Mouse (Mus musculus) gastrocnemius, postnatal 36 days (tissue): ENCODE measurements around the gene 2410015M20Rik. TPM values are rescaled to one million over a fixed set of nuclear protein-coding genes. Genes with fewer than 3 reads are reported as not detected.
"Not testable (repeated sequence)": the region's sequence is repeated elsewhere in the genome, so short reads cannot be mapped to it uniquely, and the experiment has no call there.

Source experiments
- DNase-seq, 2 experiments: peaks; one replicate each; pipeline ENCODE4 v3.0.0; 2022
- intact Hi-C: fragments of 180-260 bp; cut with DNase I; formaldehyde crosslinking; loops from one replicate; pipeline ENCODE4 v1.15.1; 2025
- total RNA-seq, 2 experiments: library from RNA; stranded (reverse); gene quantifications; 2 replicates each; pipeline ENCODE4 v1.2.3; 2021

2410015M20Rik gene
- total RNA-seq, 2 experiments from 2014 or later: 130 to 135 TPM

- intact Hi-C loops: loop anchor here (5.0 kb wide), 2 partner anchors 53 to 143 kb away; partner anchors contain the start of gene Nrtn
- no peak for DNase-seq
Measured at GRCm38 (mm10) chr17:56614391-56615135, 5.0 kb upstream of the 2410015M20Rik start.

- intact Hi-C loops: loop anchor here (5.0 kb wide), 2 partner anchors 53 to 143 kb away; partner anchors contain the start of gene Nrtn
- not testable (repeated sequence) for DNase-seq
Measured at GRCm38 (mm10) chr17:56613893-56614292, 4.3 kb upstream of the 2410015M20Rik start.

- peak; percentile 94 for DNase-seq
- intact Hi-C loops: loop anchor here (5.0 kb wide), 2 partner anchors 54 to 144 kb away; partner anchors contain the start of gene Nrtn
Measured at GRCm38 (mm10) chr17:56613236-56613844, 3.8 kb upstream of the 2410015M20Rik start, which contains the start of gene Rpl36. TSS of gene Rpl36 (plus strand) at chr17:56613416.

- not testable (repeated sequence) for DNase-seq
- intact Hi-C loops: loop anchor here (5.0 kb wide), 2 partner anchors 55 to 145 kb away; partner anchors contain the start of gene Nrtn
Measured at GRCm38 (mm10) chr17:56612565-56612939, 3.0 kb upstream of the 2410015M20Rik start.

- intact Hi-C loops: loop anchor here (5.0 kb wide), 2 partner anchors 55 to 145 kb away; partner anchors contain the start of gene Nrtn
- DNase-seq: no peak
Measured at GRCm38 (mm10) chr17:56611861-56612564, 2.4 kb upstream of the 2410015M20Rik start.

- intact Hi-C loops: loop anchor here (5.0 kb wide), 2 partner anchors 56 to 146 kb away; partner anchors contain the start of gene Nrtn
- no peak for DNase-seq
Measured at GRCm38 (mm10) chr17:56611323-56611722, 1.8 kb upstream of the 2410015M20Rik start.

GRCm38 (mm10) chr17:56608699-56609098 lies 872 bp downstream of the 2410015M20Rik start:
- DNase-seq: no peak
- intact Hi-C loops: no loop called here

GRCm38 (mm10) chr17:56607521-56608062 lies 2.0 kb downstream of the 2410015M20Rik start:
- intact Hi-C loops: loop anchor here (2.0 kb wide), 1 partner anchor 15 kb away; no protein-coding TSS in a partner anchor
- no peak for DNase-seq

- no peak for DNase-seq
- intact Hi-C loops: no loop called here
Measured at GRCm38 (mm10) chr17:56605431-56605830, 4.1 kb downstream of the 2410015M20Rik start.

- DNase-seq: no peak
- intact Hi-C loops: no loop called here
Measured at GRCm38 (mm10) chr17:56604422-56604821, 5.1 kb downstream of the 2410015M20Rik start.

- intact Hi-C loops: no loop called here
- no peak for DNase-seq
Measured at GRCm38 (mm10) chr17:56604070-56604380, 5.5 kb downstream of the 2410015M20Rik start.

- no peak for DNase-seq
- intact Hi-C loops: no loop called here
Measured at GRCm38 (mm10) chr17:56603186-56604069, 6.1 kb downstream of the 2410015M20Rik start.

- intact Hi-C loops: loop anchor here (2.0 kb wide), 1 partner anchor 13 kb away; no protein-coding TSS in a partner anchor
- DNase-seq: no peak
Measured at GRCm38 (mm10) chr17:56593527-56594271, 15.9 kb downstream of the 2410015M20Rik start.

GRCm38 (mm10) chr17:56592553-56592952 lies 17.0 kb downstream of the 2410015M20Rik start:
- DNase-seq: no peak
- intact Hi-C loops: loop anchor here (2.0 kb wide), 1 partner anchor 14 kb away; no protein-coding TSS in a partner anchor

- no peak for DNase-seq
- intact Hi-C loops: no loop called here
Measured at GRCm38 (mm10) chr17:56588921-56589320, 20.6 kb downstream of the 2410015M20Rik start.

- intact Hi-C loops: no loop called here
- DNase-seq: no peak
Measured at GRCm38 (mm10) chr17:56587773-56588172, 21.8 kb downstream of the 2410015M20Rik start.

GRCm38 (mm10) chr17:56585171-56585821 lies 24.3 kb downstream of the 2410015M20Rik start:
- intact Hi-C loops: no loop called here

More at GRCm38 (mm10) chr17:56585171-56585821, 24.3 kb downstream of the 2410015M20Rik start:
- peak; percentile 34 to 56 for DNase-seq
